In the genomic region with DNA sequence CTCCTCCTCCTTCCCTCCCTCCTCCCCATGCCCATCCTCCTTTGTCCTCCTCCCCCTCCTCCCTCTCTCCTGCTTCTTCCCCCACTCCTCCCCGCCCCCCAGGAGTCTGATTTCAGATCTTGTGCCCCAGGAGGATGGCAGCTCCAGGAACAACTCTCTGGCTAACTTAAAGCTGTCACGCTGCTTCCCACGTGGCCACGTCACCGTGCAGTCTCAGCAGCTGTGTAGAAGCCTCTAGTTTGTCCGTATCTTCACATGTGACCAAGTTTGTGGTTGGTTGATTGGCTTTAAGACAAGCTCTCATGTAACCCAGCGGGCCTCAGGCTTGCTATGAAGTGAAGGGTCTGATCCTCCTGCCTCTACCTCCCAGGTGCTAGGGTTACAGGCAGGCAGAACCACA, we compare ENCODE assay signal across 25 mouse cellular contexts. TPM values are rescaled to one million over a fixed set of nuclear protein-coding genes. Genes with fewer than 3 reads are reported as not detected.
DNase-seq lines count a peak whose midpoint lies in the region.
"Had no signal": no experiment of that assay in that cellular context is flagged by ENCODE, and none has a peak within 500 bp of the region (broad histone marks: within the 10 kb centered on the region; RNA-seq: fewer than 3 reads in every experiment).

No protein-coding gene starts in this region.

- no peak overlapping the region for H3K4me3 ChIP-seq in embryonic facial prominence, embryonic 10.5 days
- H3K4me3 ChIP-seq: limb, embryonic 13.5 days had no signal

- peaks cover 6% of the 10 kb centered on the region; the same call in 1 of the 2 replicates for H3K27me3 ChIP-seq in embryonic facial prominence, embryonic 10.5 days (replicated peaks; ENCODE audit: low read depth, poor library complexity, severe bottlenecking)

- H3K27ac ChIP-seq in embryonic facial prominence, embryonic 10.5 days (replicated peaks): no peak overlapping the region
- H3K27ac ChIP-seq: hindbrain, postnatal 0 days; limb, embryonic 13.5 days; stomach, postnatal 0 days had no signal

- 23% methylated on average over 7 of the region's 7 CpGs for WGBS in embryonic facial prominence, embryonic 10.5 days

- DNase-seq in embryo, embryonic 10 days (ENCODE audit: low spot score): peak; percentile 21
- DNase-seq in embryo, embryonic 9.5 days (ENCODE audit: extremely low spot score): no peak
- peak; percentile 44 for DNase-seq in right cerebral cortex, adult 18-20 months
- DNase-seq in right cerebral cortex, postnatal 4 days: no peak
- peak; percentile 48 for DNase-seq in embryonic facial prominence, embryonic 10.5 days (ENCODE audit: low spot score)
- no peak for DNase-seq in urinary bladder, postnatal 25 days (ENCODE audit: low spot score)
- DNase-seq in layer of hippocampus, postnatal 10 days (ENCODE audit: low spot score in 2 of 2): no peak
- DNase-seq in Muller cell, postnatal 12 days (ENCODE audit: inconsistent ontology term): no peak
- DNase-seq: B cell, adult 2 months; gastrocnemius, postnatal 36 days; heart, postnatal 36 days; kidney, adult 18-20 months; kidney, postnatal 4 days; lung, postnatal 14 days; thymus, postnatal 36 days had no signal

- H3K36me3 ChIP-seq in embryonic facial prominence, embryonic 10.5 days (replicated peaks): no peaks in the 10 kb centered on the region
- H3K36me3 ChIP-seq: G1E; limb, embryonic 13.5 days had no signal

- peaks cover 5% of the 10 kb centered on the region for H3K4me1 ChIP-seq in embryonic facial prominence, embryonic 10.5 days
- H3K4me1 ChIP-seq: limb, embryonic 13.5 days had no signal

- no peaks in the 10 kb centered on the region for H3K9me3 ChIP-seq in embryonic facial prominence, embryonic 10.5 days
- H3K9me3 ChIP-seq: G1E; limb, embryonic 13.5 days had no signal

RNA-seq across cellular contexts. Expression of a gene that starts 7.2 kb away (rescaled TPM):
- polyA plus RNA-seq in embryonic facial prominence, embryonic 10.5 days (2016; fragmentation: Nextera tagmentation; extraction: Ambion mirVana): not detected in 2 replicates
- total RNA-seq in layer of hippocampus, postnatal 10 days (2021): not detected
- total RNA-seq: gastrocnemius, postnatal 36 days; heart, postnatal 36 days; hindbrain, postnatal 0 days; megakaryocyte-erythroid progenitor cell, adult 5-6 weeks had no signal
- polyA plus RNA-seq: cortical plate, adult 2 months; G1E; heart, embryonic 11.5 days; hindbrain, postnatal 0 days; limb, embryonic 13.5 days; liver, embryonic 16.5 days; neural tube, embryonic 11.5 days; spleen, adult 2 months; stomach, postnatal 0 days had no signal

RNA-seq across cellular contexts. Expression of a gene that starts 46.2 kb away (rescaled TPM):
- polyA plus RNA-seq in embryonic facial prominence, embryonic 10.5 days (2016; fragmentation: Nextera tagmentation; extraction: Ambion mirVana): 0.23 and 0.30 TPM in 2 replicates
- total RNA-seq in layer of hippocampus, postnatal 10 days (2021): 10 to 100 TPM; 10.2 to 11.9 TPM
- total RNA-seq: G1E; gastrocnemius, postnatal 36 days; heart, postnatal 36 days; megakaryocyte-erythroid progenitor cell, adult 5-6 weeks had no signal
- polyA plus RNA-seq: G1E; heart, embryonic 11.5 days; liver, embryonic 16.5 days had no signal

RNA-seq across cellular contexts. Expression of a gene that starts 52.3 kb away (rescaled TPM):
- 10.7 and 14.7 TPM in 2 replicates for polyA plus RNA-seq in embryonic facial prominence, embryonic 10.5 days (2016; fragmentation: Nextera tagmentation; extraction: Ambion mirVana)
- 100 to 1,000 TPM; 506 to 549 TPM for total RNA-seq in layer of hippocampus, postnatal 10 days (2021)

Comparison
In these comparisons a context has a peak if more than half of its experiments do, and no peak if none do; other contexts are left out.
1. DNase-seq: peak in embryo, embryonic 10 days (single experiment), right cerebral cortex, adult 18-20 months (single experiment) and embryonic facial prominence, embryonic 10.5 days (single experiment); none in embryo, embryonic 9.5 days (single experiment), right cerebral cortex, postnatal 4 days (single experiment), urinary bladder, postnatal 25 days (single experiment), layer of hippocampus, postnatal 10 days (0 of 2) and Muller cell, postnatal 12 days (single experiment).